Mouse (Mus musculus): ENCODE data around the gene Pdia6.

GRCm38 (mm10) chr12:17318453-17318852 is 52.1 kb downstream of the Pdia6 start:
- no peak for TF ChIP-seq CTCF (IDR thresholded peaks at IDR 0.05; ENCODE audit: insufficient read depth, low read length)
- TF ChIP-seq POLR2A (IDR thresholded peaks at IDR 0.05; ENCODE audit: borderline replicate concordance, extremely low read depth, low read depth, low read length), result no peak

All from lung, adult 2 months (tissue).